Mouse (Mus musculus) forebrain, embryonic 16.5 days (tissue): ENCODE results near the gene Cdhr1. TPM values are rescaled to one million over a fixed set of nuclear protein-coding genes. Genes with fewer than 3 reads are reported as not detected.

ENCODE experiments used
- ATAC-seq: fragments of 200-750 bp; cut with Nextera tagmentation; 2 replicates; pipeline ENCODE4 v1.8.0; 2017; ENCODE audit warnings: mild to moderate bottlenecking, moderate library complexity
- H3K27ac ChIP-seq: fragments of 300-500 bp; sonication (generic); 2 replicates; pipeline ENCODE4 v1.5.1; 2014; ENCODE audit warnings: low read length, control low read depth
- H3K27me3 ChIP-seq: fragments of 300-500 bp; sonication (generic); replicated peaks from 2 replicates; pipeline ENCODE4 v1.6.1; 2014; ENCODE audit warnings: low read length; ENCODE audit not compliant: control insufficient read depth, insufficient read depth
- H3K36me3 ChIP-seq: fragments of 300-500 bp; sonication (generic); 2 replicates; pipeline ENCODE4 v1.6.1; 2014; ENCODE audit not compliant: control insufficient read depth, insufficient read depth
- H3K4me1 ChIP-seq: fragments of 300-500 bp; sonication (generic); replicated peaks from 2 replicates; pipeline ENCODE4 v1.6.1; 2014; ENCODE audit warnings: low read length; ENCODE audit not compliant: control insufficient read depth, insufficient read depth
- H3K4me2 ChIP-seq: fragments of 300-500 bp; sonication (generic); 2 replicates; pipeline ENCODE4 v1.6.1; 2014; ENCODE audit warnings: mild to moderate bottlenecking, low read length, control low read depth
- H3K4me3 ChIP-seq: fragments of 300-500 bp; sonication (generic); replicated peaks from 2 replicates; pipeline ENCODE4 v1.5.1; 2014; ENCODE audit warnings: mild to moderate bottlenecking, low read length, control low read depth
- H3K9ac ChIP-seq: fragments of 300-500 bp; sonication (generic); replicated peaks from 2 replicates; pipeline ENCODE4 v1.6.1; 2014; ENCODE audit warnings: low read depth, low read length, control low read depth
- H3K9me3 ChIP-seq: fragments of 300-500 bp; sonication (generic); 2 replicates; pipeline ENCODE4 v1.6.1; 2016; ENCODE audit warnings: low read length; ENCODE audit not compliant: control insufficient read depth
- WGBS: fragments of 180-500 bp; shearing (Covaris S2); extraction: QIAGEN DNeasy Blood & Tissue Kit; methylation state at CpG from one replicate; pipeline ENCODE4 v1.1.7; 2014; 5-methylcytosine and 5-hydroxymethylcytosine counted together
- polyA plus RNA-seq: library from polyadenylated mRNA; unstranded; fragments of >200 nt; fragmentation: Nextera tagmentation; extraction: Ambion mirVana; gene quantifications from 2 replicates; pipeline ENCODE4 v1.2.1, GENCODE M21; 2015

Cdhr1 gene
- polyA plus RNA-seq, 1 experiment from 2014 or later, result 3.7 TPM

DNA sequence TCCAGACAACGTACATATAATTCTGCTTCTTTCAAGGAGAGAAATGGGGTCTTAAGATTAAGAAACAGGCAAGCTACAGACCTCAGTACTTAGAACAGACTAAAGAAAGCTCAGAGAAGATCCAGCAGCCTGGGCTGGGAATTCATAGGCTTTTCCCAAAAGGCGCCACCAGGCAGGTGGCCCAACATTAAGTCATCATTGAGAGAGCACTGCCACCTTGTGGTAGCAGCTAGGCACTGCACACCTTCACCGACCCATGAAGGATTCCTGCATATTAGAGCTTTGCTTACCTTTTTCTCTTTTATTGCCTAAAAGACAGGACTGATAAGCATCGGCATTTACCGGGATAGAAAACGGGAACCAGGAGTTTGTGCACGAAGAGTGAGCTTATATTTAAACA lies 64.9 kb downstream of the Cdhr1 start:
- 15% methylated on average over 7 of the region's 7 CpGs for WGBS
- Histone ChIP-seq H3K4me1 (peaks cover 10% of the 10 kb centered on the region), H3K4me2 (no peak overlapping the region), H3K27ac (no peak overlapping the region), H3K4me3 (no peak overlapping the region), H3K9ac (no peak overlapping the region), H3K9me3 (no peaks in the 10 kb centered on the region), H3K36me3 (no peaks in the 10 kb centered on the region), H3K27me3 (no peaks in the 10 kb centered on the region)
- peak; percentile 79 for ATAC-seq

DNA sequence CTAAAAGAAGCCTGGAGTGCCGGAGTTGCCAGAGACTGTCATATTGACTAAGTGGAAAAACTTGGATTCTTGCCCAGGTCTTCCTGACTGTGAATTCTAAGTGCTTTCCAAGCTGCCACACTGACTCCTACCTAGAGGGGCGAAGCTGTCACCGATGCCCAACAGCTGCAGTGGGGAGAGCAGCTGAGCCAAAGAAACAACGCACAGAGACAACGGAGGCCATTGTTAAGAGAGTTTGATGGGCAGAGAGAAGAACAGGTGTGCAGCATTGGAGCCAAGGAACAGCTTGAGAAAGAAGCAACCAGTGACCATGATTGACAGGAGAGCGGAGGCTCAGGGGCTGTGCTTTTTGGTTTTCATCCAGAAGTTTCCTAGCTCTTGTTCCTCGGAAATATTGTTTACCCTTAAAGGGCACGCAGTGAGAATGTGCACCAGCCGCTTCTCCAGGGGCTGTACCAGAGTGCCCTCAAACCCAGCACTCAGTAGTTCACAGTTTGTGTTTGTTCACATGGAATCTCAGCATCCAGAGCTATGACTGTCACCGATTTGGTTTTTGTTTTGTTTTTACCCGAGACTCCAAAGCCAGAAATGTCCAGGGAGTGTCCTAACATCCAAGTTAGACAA lies 65.6 kb downstream of the Cdhr1 start:
- H3K4me2 ChIP-seq, result no peak overlapping the region
- H3K27ac ChIP-seq, result no peak overlapping the region
- peak; percentile 73 for ATAC-seq

DNA sequence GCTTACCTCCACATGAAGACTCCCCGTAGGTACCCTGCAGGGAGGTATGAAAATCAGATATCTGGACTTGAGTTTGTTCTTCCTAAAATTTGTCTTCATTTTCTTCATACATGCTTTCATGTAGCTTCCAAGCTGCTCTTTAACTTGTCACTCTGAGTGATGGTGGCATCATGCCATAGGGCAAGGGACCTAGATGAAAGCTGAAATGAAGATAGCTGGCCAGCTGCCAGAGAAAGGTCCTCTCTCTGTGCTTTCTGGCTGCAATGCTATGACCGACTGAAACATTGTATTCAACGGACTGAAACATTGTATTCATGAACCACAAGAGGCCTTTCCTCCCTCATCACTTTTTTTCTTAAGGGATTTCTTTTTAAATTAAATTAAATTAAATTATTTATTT lies 69.6 kb downstream of the Cdhr1 start:
- Histone ChIP-seq H3K27me3 (no peaks in the 10 kb centered on the region), H3K4me1 (peaks cover 10% of the 10 kb centered on the region), H3K27ac (no peak overlapping the region), H3K9me3 (no peaks in the 10 kb centered on the region), H3K4me2 (no peak overlapping the region), H3K9ac (no peak overlapping the region), H3K36me3 (no peaks in the 10 kb centered on the region), H3K4me3 (no peak overlapping the region)
- ATAC-seq, result no peak
- WGBS, result 82% methylated on average over 3 of the region's 3 CpGs

More for the DNA sequence above, 65.6 kb downstream of the Cdhr1 start:
- Histone ChIP-seq H3K9me3 (no peaks in the 10 kb centered on the region), H3K36me3 (no peaks in the 10 kb centered on the region), H3K4me3 (no peak overlapping the region), H3K9ac (no peak overlapping the region), H3K27me3 (no peaks in the 10 kb centered on the region), H3K4me1 (peaks cover 10% of the 10 kb centered on the region)
- 28% methylated on average over 11 of the region's 11 CpGs for WGBS

DNA sequence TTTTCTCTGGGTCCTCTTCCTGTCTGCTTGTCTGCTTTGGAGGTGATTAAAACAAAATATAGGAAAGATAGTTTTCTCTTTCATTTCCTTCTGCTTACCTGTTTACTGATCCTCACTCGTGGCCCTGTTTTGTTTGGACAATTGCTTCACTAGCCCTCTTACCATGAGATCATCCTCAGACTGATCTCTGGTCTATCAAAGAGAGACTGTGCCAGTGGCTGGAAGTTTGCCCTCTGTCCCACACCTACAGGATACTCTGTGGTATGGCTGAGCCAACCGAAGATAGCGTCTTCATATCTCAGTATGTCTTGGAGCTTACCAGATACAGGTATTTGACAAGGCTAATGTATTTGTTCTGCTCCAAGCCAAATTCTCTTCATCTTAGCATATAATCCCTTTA lies 70.2 kb downstream of the Cdhr1 start:
- no peak for ATAC-seq
- Histone ChIP-seq H3K27me3 (no peaks in the 10 kb centered on the region), H3K4me2 (no peak overlapping the region), H3K27ac (no peak overlapping the region), H3K4me1 (peaks cover 9% of the 10 kb centered on the region), H3K9ac (no peak overlapping the region), H3K4me3 (no peak overlapping the region), H3K9me3 (no peaks in the 10 kb centered on the region), H3K36me3 (no peaks in the 10 kb centered on the region)
- 97% methylated on average over 3 of the region's 3 CpGs for WGBS

Other genes starting within 250 kb of the Cdhr1 start
- 94.7 and 97.2 TPM in 2 replicates for gene Ccser2, start 129.6 kb downstream of the Cdhr1 start, polyA plus RNA-seq
- not detected in 2 replicates for gene Rgr, start 49.4 kb downstream of the Cdhr1 start, polyA plus RNA-seq
- not detected in 2 replicates for gene Lrit1, start 43.5 kb downstream of the Cdhr1 start, polyA plus RNA-seq
- gene Lrit2, start 30.4 kb downstream of the Cdhr1 start, polyA plus RNA-seq, result not detected in 2 replicates
- 0.37 TPM in 1 of 2 replicates, not detected in the other for gene 2610528A11Rik, start 15.7 kb upstream of the Cdhr1 start, polyA plus RNA-seq
- 188 and 221 TPM in 2 replicates for gene Ghitm, start 36.9 kb upstream of the Cdhr1 start, polyA plus RNA-seq